Mouse (Mus musculus) heart, embryonic 12.5 days (tissue): ENCODE results near the gene Cfap61. TPM values are rescaled to one million over a fixed set of nuclear protein-coding genes. Genes with fewer than 3 reads are reported as not detected.

Source experiments
- ATAC-seq: fragments of 200-750 bp; cut with Nextera tagmentation; 2 replicates; pipeline ENCODE4 v1.8.0; 2017; ENCODE audit warnings: moderate TSS enrichment, moderate library complexity; ENCODE audit not compliant: insufficient number of reproducible peaks, low FRiP score
- H3K27ac ChIP-seq: fragments of 300-500 bp; sonication (generic); 2 replicates; pipeline ENCODE4 v1.5.1; 2016; ENCODE audit warnings: mild to moderate bottlenecking, moderate library complexity; ENCODE audit not compliant: poor library complexity, severe bottlenecking
- H3K27me3 ChIP-seq: fragments of 300-500 bp; sonication (generic); replicated peaks from 2 replicates; pipeline ENCODE4 v1.6.1; 2016; ENCODE audit warnings: mild to moderate bottlenecking, moderate library complexity
- H3K36me3 ChIP-seq: fragments of 300-500 bp; sonication (generic); 2 replicates; pipeline ENCODE4 v1.6.1; 2016; ENCODE audit warnings: mild to moderate bottlenecking, moderate library complexity
- H3K4me1 ChIP-seq: fragments of 300-500 bp; sonication (generic); replicated peaks from 2 replicates; pipeline ENCODE4 v1.6.1; 2016; ENCODE audit warnings: mild to moderate bottlenecking
- H3K4me2 ChIP-seq: fragments of 300-500 bp; sonication (generic); 2 replicates; pipeline ENCODE4 v1.6.1; 2016; ENCODE audit warnings: mild to moderate bottlenecking, moderate library complexity
- H3K4me3 ChIP-seq: fragments of 300-500 bp; sonication (generic); 2 replicates; pipeline ENCODE4 v1.5.1; 2016; ENCODE audit warnings: mild to moderate bottlenecking
- H3K9ac ChIP-seq: fragments of 300-500 bp; sonication (generic); 2 replicates; pipeline ENCODE4 v1.6.1; 2016; ENCODE audit warnings: mild to moderate bottlenecking, moderate library complexity
- H3K9me3 ChIP-seq: fragments of 300-500 bp; sonication (generic); replicated peaks from 2 replicates; pipeline ENCODE4 v1.6.1; 2016; ENCODE audit warnings: mild to moderate bottlenecking, moderate library complexity
- WGBS: fragments of 180-500 bp; shearing (Covaris S2); methylation state at CpG from one replicate; pipeline ENCODE4 v1.1.7; 2016; 5-methylcytosine and 5-hydroxymethylcytosine counted together
- polyA plus RNA-seq: library from polyadenylated mRNA; unstranded; fragments of >200 nt; fragmentation: Nextera tagmentation; extraction: Ambion mirVana; gene quantifications from 2 replicates; pipeline ENCODE4 v1.2.1, GENCODE M21; 2016

Cfap61 gene
- polyA plus RNA-seq, 1 experiment from 2014 or later, result 0.59 TPM

GRCm38 (mm10) chr2:146097532-146097931, 162.9 kb downstream of the Cfap61 start:
- no peaks in the 10 kb centered on the region for H3K27me3 ChIP-seq
- H3K9me3 ChIP-seq, result no peaks in the 10 kb centered on the region
- H3K27ac ChIP-seq, result no peak overlapping the region
- WGBS, result 90% methylated on average over 5 of the region's 5 CpGs
- H3K36me3 ChIP-seq, result no peaks in the 10 kb centered on the region
- no peak for ATAC-seq
- peak overlapping the region; percentile 10 for H3K4me3 ChIP-seq
- H3K4me2 ChIP-seq, result no peak overlapping the region
- H3K9ac ChIP-seq, result no peak overlapping the region
- H3K4me1 ChIP-seq, result peaks cover 5% of the 10 kb centered on the region; the same call in 1 of the 2 replicates

- H3K36me3 ChIP-seq, result no peaks in the 10 kb centered on the region
- no peaks in the 10 kb centered on the region for H3K9me3 ChIP-seq
- peaks cover 5% of the 10 kb centered on the region; the same call in 1 of the 2 replicates for H3K4me1 ChIP-seq
- 26% methylated on average over 16 of the region's 16 CpGs for WGBS
- no peak overlapping the region for H3K9ac ChIP-seq
- H3K4me3 ChIP-seq, result peak overlapping the region; percentile 27
- H3K27ac ChIP-seq, result peak overlapping the region; percentile 48
- peak; percentile 93 for ATAC-seq
- peak overlapping the region; percentile 50 for H3K4me2 ChIP-seq
- H3K27me3 ChIP-seq, result no peaks in the 10 kb centered on the region
Observed at GRCm38 (mm10) chr2:146098853-146099717, 164.5 kb downstream of the Cfap61 start.

- H3K27ac ChIP-seq, result 0 out of 2 replicates have a peak overlapping the region, but pooled peaks have one; percentile 48
- H3K27me3 ChIP-seq, result no peaks in the 10 kb centered on the region
- no peak overlapping the region for H3K4me3 ChIP-seq
- 91% methylated on average over 3 of the region's 3 CpGs for WGBS
- no peak overlapping the region for H3K4me2 ChIP-seq
- peaks cover 5% of the 10 kb centered on the region; the same call in 1 of the 2 replicates for H3K4me1 ChIP-seq
- H3K9me3 ChIP-seq, result no peaks in the 10 kb centered on the region
- no peak overlapping the region for H3K9ac ChIP-seq
- no peaks in the 10 kb centered on the region for H3K36me3 ChIP-seq
- no peak for ATAC-seq
Observed at GRCm38 (mm10) chr2:146099838-146100237, 165.3 kb downstream of the Cfap61 start.

GRCm38 (mm10) chr2:146100489-146101060, 166.0 kb downstream of the Cfap61 start:
- peaks cover 5% of the 10 kb centered on the region; the same call in 1 of the 2 replicates for H3K4me1 ChIP-seq
- H3K27ac ChIP-seq, result no peak overlapping the region
- H3K27me3 ChIP-seq, result no peaks in the 10 kb centered on the region
- 87% methylated on average over 10 of the region's 10 CpGs for WGBS
- H3K36me3 ChIP-seq, result no peaks in the 10 kb centered on the region
- H3K4me2 ChIP-seq, result no peak overlapping the region
- ATAC-seq, result no peak
- H3K9me3 ChIP-seq, result no peaks in the 10 kb centered on the region
- no peak overlapping the region for H3K4me3 ChIP-seq
- H3K9ac ChIP-seq, result no peak overlapping the region

- no peak overlapping the region for H3K9ac ChIP-seq
- WGBS, result 86% methylated on average over 3 of the region's 3 CpGs
- no peak overlapping the region for H3K4me2 ChIP-seq
- H3K27ac ChIP-seq, result no peak overlapping the region
- peaks cover 5% of the 10 kb centered on the region; the same call in 1 of the 2 replicates for H3K4me1 ChIP-seq
- H3K36me3 ChIP-seq, result no peaks in the 10 kb centered on the region
- ATAC-seq, result no peak
- no peaks in the 10 kb centered on the region for H3K9me3 ChIP-seq
- no peak overlapping the region for H3K4me3 ChIP-seq
- H3K27me3 ChIP-seq, result no peaks in the 10 kb centered on the region
Observed at GRCm38 (mm10) chr2:146102600-146102999, 168.0 kb downstream of the Cfap61 start.

- H3K27me3 ChIP-seq, result no peaks in the 10 kb centered on the region
- H3K27ac ChIP-seq, result no peak overlapping the region
- H3K9ac ChIP-seq, result no peak overlapping the region
- H3K4me1 ChIP-seq, result no peaks in the 10 kb centered on the region
- H3K4me2 ChIP-seq, result no peak overlapping the region
- H3K4me3 ChIP-seq, result no peak overlapping the region
- WGBS, result 69% methylated on average over 6 of the region's 6 CpGs
- H3K9me3 ChIP-seq, result no peaks in the 10 kb centered on the region
- ATAC-seq, result no peak
- no peaks in the 10 kb centered on the region for H3K36me3 ChIP-seq
Observed at GRCm38 (mm10) chr2:146105341-146105740, 170.8 kb downstream of the Cfap61 start.

- Histone ChIP-seq H3K27me3 (no peaks in the 10 kb centered on the region), H3K4me1 (no peaks in the 10 kb centered on the region), H3K36me3 (no peaks in the 10 kb centered on the region), H3K4me3 (no peak overlapping the region), H3K27ac (no peak overlapping the region), H3K9ac (no peak overlapping the region), H3K4me2 (no peak overlapping the region), H3K9me3 (no peaks in the 10 kb centered on the region)
- no peak for ATAC-seq
- 72% methylated on average over 4 of the region's 4 CpGs for WGBS
Observed at GRCm38 (mm10) chr2:146107980-146108379, 173.4 kb downstream of the Cfap61 start.

GRCm38 (mm10) chr2:146109921-146110320, 175.3 kb downstream of the Cfap61 start:
- ATAC-seq, result no peak

GRCm38 (mm10) chr2:146116282-146116681, 181.7 kb downstream of the Cfap61 start:
- H3K27me3 ChIP-seq, result no peaks in the 10 kb centered on the region
- ATAC-seq, result no peak
- H3K27ac ChIP-seq, result no peak overlapping the region
- 76% methylated on average over 6 of the region's 6 CpGs for WGBS
- no peak overlapping the region for H3K4me2 ChIP-seq
- H3K36me3 ChIP-seq, result no peaks in the 10 kb centered on the region
- no peaks in the 10 kb centered on the region for H3K9me3 ChIP-seq
- H3K4me1 ChIP-seq, result no peaks in the 10 kb centered on the region
- H3K9ac ChIP-seq, result no peak overlapping the region
- H3K4me3 ChIP-seq, result no peak overlapping the region

More at GRCm38 (mm10) chr2:146109921-146110320, 175.3 kb downstream of the Cfap61 start:
- no peaks in the 10 kb centered on the region for H3K9me3 ChIP-seq
- H3K27me3 ChIP-seq, result no peaks in the 10 kb centered on the region
- no peaks in the 10 kb centered on the region for H3K36me3 ChIP-seq
- no peak overlapping the region for H3K4me2 ChIP-seq
- H3K4me1 ChIP-seq, result no peaks in the 10 kb centered on the region
- no peak overlapping the region for H3K4me3 ChIP-seq
- 81% methylated on average over 9 of the region's 9 CpGs for WGBS
- no peak overlapping the region for H3K27ac ChIP-seq
- no peak overlapping the region for H3K9ac ChIP-seq

- H3K4me1 ChIP-seq, result no peaks in the 10 kb centered on the region
- no peak for ATAC-seq
- 88% methylated on average over 5 of the region's 5 CpGs for WGBS
Observed at GRCm38 (mm10) chr2:146116726-146117125, 182.1 kb downstream of the Cfap61 start.

GRCm38 (mm10) chr2:146117191-146117914, 182.8 kb downstream of the Cfap61 start:
- H3K36me3 ChIP-seq, result no peaks in the 10 kb centered on the region
- H3K27me3 ChIP-seq, result no peaks in the 10 kb centered on the region
- H3K9me3 ChIP-seq, result no peaks in the 10 kb centered on the region
- H3K27ac ChIP-seq, result no peak overlapping the region
- no peak overlapping the region for H3K9ac ChIP-seq
- no peak for ATAC-seq
- no peaks in the 10 kb centered on the region for H3K4me1 ChIP-seq
- no peak overlapping the region for H3K4me2 ChIP-seq
- no peak overlapping the region for H3K4me3 ChIP-seq
- WGBS, result 83% methylated on average over 17 of the region's 17 CpGs

More at GRCm38 (mm10) chr2:146116726-146117125, 182.1 kb downstream of the Cfap61 start:
- H3K4me3 ChIP-seq, result no peak overlapping the region
- H3K36me3 ChIP-seq, result no peaks in the 10 kb centered on the region
- no peak overlapping the region for H3K9ac ChIP-seq
- H3K9me3 ChIP-seq, result no peaks in the 10 kb centered on the region
- H3K27ac ChIP-seq, result no peak overlapping the region
- no peak overlapping the region for H3K4me2 ChIP-seq
- no peaks in the 10 kb centered on the region for H3K27me3 ChIP-seq
